ENCODE assay signal across 16 mouse cellular contexts in genomic region chr6:92345151-92345550, GRCm38 (mm10).
A peak's percentile ranks its signal among the peaks of the same experiment; 100 is the strongest.
DNase-seq lines count a peak whose midpoint lies in the region; TF ChIP-seq lines count a peak whose summit lies in the region.
"Had no signal": no experiment of that assay in that cellular context is flagged by ENCODE, and none has a peak within 500 bp of the region (broad histone marks: within the 10 kb centered on the region; RNA-seq: fewer than 3 reads in every experiment).

No protein-coding gene starts in this region.

- peak; percentile 1 for DNase-seq in heart, adult 11 months
- no peak for DNase-seq in heart, postnatal 14 days
- DNase-seq in left cerebral cortex, postnatal 14 days (ENCODE audit: low spot score in 2 of 2), result peak; percentile 28 to 69
- DNase-seq in left cerebral cortex, postnatal 10 days (ENCODE audit: extremely low spot score in 1 of 2, low spot score in 2 of 2), result no peak
- DNase-seq in NIH3T3 (ENCODE audit: low read depth), result peak; percentile 9
- peak; percentile 41 for DNase-seq in brain, embryonic 14.5 days (ENCODE audit: low read depth)
- DNase-seq in kidney, adult 8-10 months, result no peak
- DNase-seq: adrenal gland, postnatal 10 days; B cell, adult 2 months; cerebellum, adult 11-12 months; cerebellum, adult 9-11 months; heart, postnatal 10 days; kidney, adult 11 months; kidney, postnatal 36 days; layer of hippocampus, postnatal 36 days; lung, postnatal 36 days had no signal

- TF ChIP-seq CTCF in brain, embryonic 14.5 days (IDR thresholded peaks at IDR 0.05; ENCODE audit: borderline replicate concordance, extremely low read depth, insufficient read depth, insufficient read length), result no peak

- no peak for TF ChIP-seq POLR2A in brain, embryonic 14.5 days (IDR thresholded peaks at IDR 0.05; ENCODE audit: borderline replicate concordance, extremely low read depth, insufficient read depth, insufficient read length, poor library complexity, severe bottlenecking)

- intact Hi-C loops in heart, postnatal 14 days (cut with DNase I), result no loop called here
- intact Hi-C loops in left cerebral cortex, postnatal 14 days (cut with DNase I), result loop anchor here (5.0 kb wide), 2 partner anchors 37 to 52 kb away; no protein-coding TSS in a partner anchor
- intact Hi-C loops in left cerebral cortex, postnatal 10 days (cut with DNase I), result no loop called here

Comparison
In these comparisons a context has a peak if more than half of its experiments do, and no peak if none do; other contexts are left out.
1. DNase-seq: peak in heart, adult 11 months (single experiment), left cerebral cortex, postnatal 14 days (2 of 2), NIH3T3 (single experiment) and brain, embryonic 14.5 days (single experiment); none in heart, postnatal 14 days (0 of 2), left cerebral cortex, postnatal 10 days (0 of 2) and kidney, adult 8-10 months (0 of 2).